Mouse (Mus musculus) neural tube, embryonic 13.5 days (tissue): Measurements from ENCODE around the gene Gmfb. TPM values are rescaled to one million over a fixed set of nuclear protein-coding genes. Genes with fewer than 3 reads are reported as not detected.

Experiments used
- ATAC-seq: fragments of 200-750 bp; cut with Nextera tagmentation; 2 replicates; pipeline ENCODE4 v1.8.0; 2017; ENCODE audit warnings: low read depth, mild to moderate bottlenecking, moderate TSS enrichment, moderate library complexity
- H3K27ac ChIP-seq: fragments of 300-500 bp; sonication (generic); replicated peaks from 2 replicates; pipeline ENCODE4 v1.5.1; 2015; ENCODE audit warnings: moderate library complexity, mild to moderate bottlenecking, inconsistent platforms
- H3K27me3 ChIP-seq: fragments of 300-500 bp; sonication (generic); 2 replicates; pipeline ENCODE4 v1.6.1; 2015; ENCODE audit warnings: mild to moderate bottlenecking, inconsistent platforms
- H3K36me3 ChIP-seq: fragments of 300-500 bp; sonication (generic); 2 replicates; pipeline ENCODE4 v1.6.1; 2015; ENCODE audit warnings: mild to moderate bottlenecking, inconsistent platforms
- H3K4me1 ChIP-seq: fragments of 300-500 bp; sonication (generic); replicated peaks from 2 replicates; pipeline ENCODE4 v1.6.1; 2015; ENCODE audit warnings: inconsistent platforms
- H3K4me2 ChIP-seq: fragments of 300-500 bp; sonication (generic); 2 replicates; pipeline ENCODE4 v1.6.1; 2015; ENCODE audit warnings: inconsistent platforms, mild to moderate bottlenecking, moderate library complexity
- H3K4me3 ChIP-seq: fragments of 300-500 bp; sonication (generic); 2 replicates; pipeline ENCODE4 v1.5.1; 2015; ENCODE audit warnings: mild to moderate bottlenecking, inconsistent platforms
- H3K9ac ChIP-seq: fragments of 300-500 bp; sonication (generic); 2 replicates; pipeline ENCODE4 v1.6.1; 2015; ENCODE audit warnings: moderate library complexity, mild to moderate bottlenecking, inconsistent platforms
- H3K9me3 ChIP-seq: fragments of 300-500 bp; sonication (generic); 2 replicates; pipeline ENCODE4 v1.6.1; 2016; ENCODE audit warnings: inconsistent platforms
- WGBS: fragments of 180-500 bp; shearing (Covaris S2); methylation state at CpG from one replicate; pipeline ENCODE4 v1.1.7; 2015; 5-methylcytosine and 5-hydroxymethylcytosine counted together
- polyA plus RNA-seq: library from polyadenylated mRNA; unstranded; fragments of >200 nt; fragmentation: Nextera tagmentation; extraction: Ambion mirVana; gene quantifications from 2 replicates; pipeline ENCODE4 v1.2.1, GENCODE M21; 2015

The Gmfb gene
- 100 and 110 TPM in 2 replicates for polyA plus RNA-seq

- under 1% methylated on average over 65 of the region's 65 CpGs for WGBS
- Histone ChIP-seq H3K27ac (peak within 1 kb of the TSS; percentile 82), H3K27me3 (peaks cover 11% of the 10 kb centered on the region; the same call in 1 of the 2 replicates), H3K4me2 (peak within 1 kb of the TSS; percentile 70), H3K4me3 (peak within 1 kb of the TSS; percentile 89), H3K9me3 (no peaks in the 10 kb centered on the region), H3K4me1 (peaks cover 22% of the 10 kb centered on the region), H3K36me3 (peaks cover 1% of the 10 kb centered on the region; the same call in 1 of the 2 replicates), H3K9ac (peak within 1 kb of the TSS; percentile 89)
- peak; percentile 96 for ATAC-seq
Measured at GRCm38 (mm10) chr14:46821873-46822716, at the start of gene Gmfb. Gene Gmfb (minus strand): TSS chr14:46822242.

- Histone ChIP-seq H3K4me1 (no peaks in the 10 kb centered on the region), H3K27me3 (no peaks in the 10 kb centered on the region), H3K9me3 (no peaks in the 10 kb centered on the region), H3K9ac (no peak overlapping the region), H3K4me3 (no peak overlapping the region), H3K4me2 (no peak overlapping the region), H3K27ac (no peak overlapping the region), H3K36me3 (no peaks in the 10 kb centered on the region)
- 91% methylated on average over 5 of the region's 5 CpGs for WGBS
- ATAC-seq: no peak
Measured at GRCm38 (mm10) chr14:46862922-46863321, 40.9 kb upstream of the Gmfb start.

GRCm38 (mm10) chr14:46853677-46854076 is 31.6 kb upstream of the Gmfb start:
- no peaks in the 10 kb centered on the region for H3K4me1 ChIP-seq
- H3K27me3 ChIP-seq: no peaks in the 10 kb centered on the region
- peaks cover 2% of the 10 kb centered on the region; the same call in 1 of the 2 replicates for H3K9me3 ChIP-seq
- peaks cover 15% of the 10 kb centered on the region; the same call in 1 of the 2 replicates for H3K36me3 ChIP-seq
- no peak overlapping the region for H3K4me3 ChIP-seq
- H3K9ac ChIP-seq: no peak overlapping the region
- 91% methylated on average over 11 of the region's 11 CpGs for WGBS
- H3K27ac ChIP-seq: no peak overlapping the region
- no peak for ATAC-seq
- H3K4me2 ChIP-seq: no peak overlapping the region

GRCm38 (mm10) chr14:46849769-46850168 is 27.7 kb upstream of the Gmfb start:
- H3K36me3 ChIP-seq: peaks cover 10% of the 10 kb centered on the region; the same call in 1 of the 2 replicates
- WGBS: 88% methylated on average over 1 of the region's 1 CpGs
- no peak overlapping the region for H3K9ac ChIP-seq
- no peaks in the 10 kb centered on the region for H3K9me3 ChIP-seq
- no peak overlapping the region for H3K27ac ChIP-seq
- no peak overlapping the region for H3K4me3 ChIP-seq
- H3K4me2 ChIP-seq: no peak overlapping the region
- H3K27me3 ChIP-seq: no peaks in the 10 kb centered on the region
- no peaks in the 10 kb centered on the region for H3K4me1 ChIP-seq
- no peak for ATAC-seq

- no peaks in the 10 kb centered on the region for H3K4me1 ChIP-seq
- no peak overlapping the region for H3K4me2 ChIP-seq
- H3K9me3 ChIP-seq: no peaks in the 10 kb centered on the region
- peaks cover 8% of the 10 kb centered on the region; the same call in 1 of the 2 replicates for H3K36me3 ChIP-seq
- 75% methylated on average over 5 of the region's 5 CpGs for WGBS
- no peak for ATAC-seq
- H3K27ac ChIP-seq: no peak overlapping the region
- no peak overlapping the region for H3K9ac ChIP-seq
- H3K27me3 ChIP-seq: no peaks in the 10 kb centered on the region
- no peak overlapping the region for H3K4me3 ChIP-seq
Measured at GRCm38 (mm10) chr14:46848736-46849135, 26.7 kb upstream of the Gmfb start.

GRCm38 (mm10) chr14:46848063-46848590 is 26.1 kb upstream of the Gmfb start:
- H3K27ac ChIP-seq: no peak overlapping the region
- 84% methylated on average over 4 of the region's 4 CpGs for WGBS
- no peak overlapping the region for H3K4me3 ChIP-seq
- H3K36me3 ChIP-seq: 0 out of 2 replicates have a peak, but pooled peaks cover 6% of the 10 kb centered on the region
- H3K9ac ChIP-seq: no peak overlapping the region
- no peaks in the 10 kb centered on the region for H3K9me3 ChIP-seq
- no peaks in the 10 kb centered on the region for H3K27me3 ChIP-seq
- ATAC-seq: no peak
- no peaks in the 10 kb centered on the region for H3K4me1 ChIP-seq
- H3K4me2 ChIP-seq: no peak overlapping the region

- H3K4me1 ChIP-seq: no peaks in the 10 kb centered on the region
- H3K27ac ChIP-seq: no peak overlapping the region
- H3K4me2 ChIP-seq: no peak overlapping the region
- H3K9me3 ChIP-seq: no peaks in the 10 kb centered on the region
- no peak overlapping the region for H3K9ac ChIP-seq
- H3K27me3 ChIP-seq: no peaks in the 10 kb centered on the region
- ATAC-seq: no peak
- no peak overlapping the region for H3K4me3 ChIP-seq
- H3K36me3 ChIP-seq: peaks cover 24% of the 10 kb centered on the region
- 94% methylated on average over 11 of the region's 11 CpGs for WGBS
Measured at GRCm38 (mm10) chr14:46845706-46846105, 23.7 kb upstream of the Gmfb start.

- Histone ChIP-seq H3K27ac (no peak overlapping the region), H3K36me3 (peaks cover 23% of the 10 kb centered on the region), H3K9ac (no peak overlapping the region), H3K4me3 (no peak overlapping the region), H3K27me3 (no peaks in the 10 kb centered on the region), H3K9me3 (no peaks in the 10 kb centered on the region), H3K4me2 (no peak overlapping the region), H3K4me1 (no peaks in the 10 kb centered on the region)
- no peak for ATAC-seq
- 73% methylated on average over 4 of the region's 4 CpGs for WGBS
Measured at GRCm38 (mm10) chr14:46839326-46839725, 17.3 kb upstream of the Gmfb start.

GRCm38 (mm10) chr14:46832354-46833272 is 10.6 kb upstream of the Gmfb start:
- H3K4me2 ChIP-seq: peak overlapping the region; percentile 92
- H3K9me3 ChIP-seq: no peaks in the 10 kb centered on the region
- H3K36me3 ChIP-seq: no peaks in the 10 kb centered on the region
- H3K27ac ChIP-seq: no peak overlapping the region
- WGBS: 8% methylated on average over 40 of the region's 40 CpGs
- no peak; the same call in 1 of the 2 replicates for ATAC-seq
- peaks cover 20% of the 10 kb centered on the region for H3K4me1 ChIP-seq
- H3K4me3 ChIP-seq: peak overlapping the region; percentile 69
- peak overlapping the region; percentile 78 for H3K9ac ChIP-seq
- no peaks in the 10 kb centered on the region; the same call in 1 of the 2 replicates for H3K27me3 ChIP-seq

- no peaks in the 10 kb centered on the region for H3K36me3 ChIP-seq
- no peak within 1 kb of the TSS for H3K27ac ChIP-seq
- H3K27me3 ChIP-seq: no peaks in the 10 kb centered on the region; the same call in 1 of the 2 replicates
- H3K4me1 ChIP-seq: peaks cover 20% of the 10 kb centered on the region
- peak within 1 kb of the TSS; percentile 78 for H3K9ac ChIP-seq
- WGBS: under 1% methylated on average over 32 of the region's 32 CpGs
- peak within 1 kb of the TSS; percentile 92 for H3K4me2 ChIP-seq
- peak; percentile 99 for ATAC-seq
- peak within 1 kb of the TSS; percentile 69 for H3K4me3 ChIP-seq
- H3K9me3 ChIP-seq: no peaks in the 10 kb centered on the region
Measured at GRCm38 (mm10) chr14:46831837-46832333, 9.8 kb upstream of the Gmfb start, which contains the start of gene Cgrrf1. Gene Cgrrf1 (plus strand): TSS chr14:46832125.

GRCm38 (mm10) chr14:46831295-46831694 is 9.3 kb upstream of the Gmfb start:
- Histone ChIP-seq H3K9ac (peak overlapping the region; percentile 78), H3K27ac (no peak overlapping the region), H3K36me3 (no peaks in the 10 kb centered on the region), H3K4me1 (peaks cover 20% of the 10 kb centered on the region), H3K4me3 (peak overlapping the region; percentile 69), H3K4me2 (peak overlapping the region; percentile 92), H3K27me3 (no peaks in the 10 kb centered on the region; the same call in 1 of the 2 replicates), H3K9me3 (no peaks in the 10 kb centered on the region)
- no peak for ATAC-seq
- 6% methylated on average over 4 of the region's 4 CpGs for WGBS
